Mouse (Mus musculus) MEL (cell line): ENCODE results near the gene Poll. TPM values are rescaled to one million over a fixed set of nuclear protein-coding genes. Genes with fewer than 3 reads are reported as not detected.

Experiments used
- polyA plus RNA-seq, 2 experiments: library from polyadenylated mRNA; stranded (reverse) in 1 of 2; unstranded in 1 of 2; fragments of >175 nt in 1 of 2; fragments of >200 nt in 1 of 2; gene quantifications; 2 replicates each; pipeline versions ENCODE4 v1.2.1 to v1.2.4; 2012; ENCODE audit warnings: low replicate concordance in 2 of 2, low read depth in 1 of 2; ENCODE audit not compliant: insufficient read length in 2 of 2, insufficient read depth in 1 of 2, missing spikeins in 1 of 2
- total RNA-seq: library from RNA; depleted of rRNA; stranded (reverse); fragments of 300-350 nt; gene quantifications from 2 replicates; pipeline ENCODE4 v1.2.3, GENCODE M21; 2012; rRNA removed

Poll gene
- total and polyA plus RNA-seq, 3 experiments, result 14.9 to 19.0 TPM; not detected in 1

Other genes with a start within 250 kb of the Poll start
- 14.2 and 16.4 TPM in 2 replicates for gene Btrc, start 196.8 kb downstream of the Poll start, total RNA-seq
- 10 to 100 TPM in 1 of 2 experiments, not detected in 1; 30.3 TPM for gene Btrc, start 196.8 kb downstream of the Poll start, polyA plus RNA-seq
- 31.7 and 34.9 TPM in 2 replicates for gene Gm17018, start 84 bp upstream of the Poll start, total RNA-seq
- 10 to 100 TPM in 1 of 2 experiments, not detected in 1; 62.6 TPM for gene Gm17018, start 84 bp upstream of the Poll start, polyA plus RNA-seq
- gene Fbxw4, start 99.8 kb upstream of the Poll start, total RNA-seq, result 9.4 and 12.4 TPM in 2 replicates
- gene Fbxw4, start 99.8 kb upstream of the Poll start, polyA plus RNA-seq, result 10 to 100 TPM in 1 of 2 experiments, not detected in 1; 45.3 TPM
- not detected in 2 replicates for gene Fgf8, start 182.4 kb upstream of the Poll start, total RNA-seq
- not detected for gene Fgf8, start 182.4 kb upstream of the Poll start, polyA plus RNA-seq
- gene Npm3, start 189.1 kb upstream of the Poll start, total RNA-seq, result 417 and 426 TPM in 2 replicates
- 100 to 1,000 TPM in 1 of 2 experiments, not detected in 1; 602 TPM for gene Npm3, start 189.1 kb upstream of the Poll start, polyA plus RNA-seq
- gene Mgea5, start 223.3 kb upstream of the Poll start, total RNA-seq, result 54.4 and 64.2 TPM in 2 replicates
- 10 to 100 TPM in 1 of 2 experiments, not detected in 1; 67.0 TPM for gene Mgea5, start 223.3 kb upstream of the Poll start, polyA plus RNA-seq